ENCODE assay signal across 19 mouse cellular contexts in the genomic region with DNA sequence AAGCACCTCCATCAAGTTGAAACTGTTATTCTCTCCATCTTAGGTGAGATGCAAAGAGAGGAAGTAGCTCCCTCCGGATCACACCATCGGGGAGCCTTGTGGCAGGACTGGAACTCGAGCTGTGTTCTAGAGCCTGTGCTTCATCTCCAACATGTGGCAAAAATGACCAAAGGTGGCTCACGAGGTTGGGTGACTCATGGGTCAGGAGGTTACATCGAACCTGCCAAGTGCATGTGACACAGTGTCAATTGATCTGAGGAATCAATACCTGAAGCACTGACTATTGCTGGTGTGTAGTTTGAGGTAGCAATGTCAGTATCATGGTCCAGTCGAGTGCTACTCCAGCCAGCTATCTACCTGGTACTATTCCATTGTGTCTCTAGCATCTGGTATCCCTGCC. TPM values are rescaled to one million over a fixed set of nuclear protein-coding genes. Genes with fewer than 3 reads are reported as not detected.
"Had no signal": no experiment of that assay in that cellular context is flagged by ENCODE, and none has a peak within 500 bp of the region (broad histone marks: within the 10 kb centered on the region; RNA-seq: fewer than 3 reads in every experiment).

No protein-coding gene starts in this region.

- H3K4me1 ChIP-seq: neural tube, embryonic 13.5 days; neural tube, embryonic 15.5 days; stomach, embryonic 15.5 days had no signal

- H3K27me3 ChIP-seq: stomach, embryonic 15.5 days had no signal

- H3K4me3 ChIP-seq: neural tube, embryonic 13.5 days; neural tube, embryonic 15.5 days; stomach, embryonic 15.5 days had no signal

- H3K36me3 ChIP-seq: neural tube, embryonic 13.5 days; neural tube, embryonic 15.5 days; stomach, embryonic 15.5 days had no signal

- H3K9me3 ChIP-seq: neural tube, embryonic 13.5 days; neural tube, embryonic 15.5 days; stomach, embryonic 15.5 days had no signal

- H3K9ac ChIP-seq: neural tube, embryonic 13.5 days; neural tube, embryonic 15.5 days; stomach, embryonic 15.5 days had no signal

- H3K4me2 ChIP-seq: neural tube, embryonic 13.5 days; neural tube, embryonic 15.5 days; stomach, embryonic 15.5 days had no signal

- H3K27ac ChIP-seq: neural tube, embryonic 13.5 days; neural tube, embryonic 15.5 days; stomach, embryonic 15.5 days; stomach, postnatal 0 days had no signal

- DNase-seq: retina, postnatal 1 day; right cerebral cortex, adult 18-20 months; right cerebral cortex, postnatal 14 days; right cerebral cortex, postnatal 25 days; right cerebral cortex, postnatal 4 days; spleen, adult 18-20 months; thymus, adult 18-20 months; thymus, adult 2 months; thymus, postnatal 14 days; thymus, postnatal 25 days; thymus, postnatal 36 days; thymus, postnatal 4 days had no signal

RNA-seq across cellular contexts. Expression of gene Chat, which starts 10.8 kb away (rescaled TPM):
- total RNA-seq: neutrophil, adult 5-6 weeks had no signal
- polyA plus RNA-seq: spleen, adult 2 months; thymus, postnatal 0 days had no signal

RNA-seq across cellular contexts. Expression of gene Slc18a3, which starts 11.9 kb away (rescaled TPM):
- total RNA-seq: neutrophil, adult 5-6 weeks had no signal
- polyA plus RNA-seq: spleen, adult 2 months; thymus, postnatal 0 days had no signal
